Mouse (Mus musculus): ENCODE results near the gene Lmo3. TPM values are rescaled to one million over a fixed set of nuclear protein-coding genes. Genes with fewer than 3 reads are reported as not detected.

Lmo3 gene
- polyA plus RNA-seq, 1 experiment from 2014 or later = 0.93 TPM

DNA sequence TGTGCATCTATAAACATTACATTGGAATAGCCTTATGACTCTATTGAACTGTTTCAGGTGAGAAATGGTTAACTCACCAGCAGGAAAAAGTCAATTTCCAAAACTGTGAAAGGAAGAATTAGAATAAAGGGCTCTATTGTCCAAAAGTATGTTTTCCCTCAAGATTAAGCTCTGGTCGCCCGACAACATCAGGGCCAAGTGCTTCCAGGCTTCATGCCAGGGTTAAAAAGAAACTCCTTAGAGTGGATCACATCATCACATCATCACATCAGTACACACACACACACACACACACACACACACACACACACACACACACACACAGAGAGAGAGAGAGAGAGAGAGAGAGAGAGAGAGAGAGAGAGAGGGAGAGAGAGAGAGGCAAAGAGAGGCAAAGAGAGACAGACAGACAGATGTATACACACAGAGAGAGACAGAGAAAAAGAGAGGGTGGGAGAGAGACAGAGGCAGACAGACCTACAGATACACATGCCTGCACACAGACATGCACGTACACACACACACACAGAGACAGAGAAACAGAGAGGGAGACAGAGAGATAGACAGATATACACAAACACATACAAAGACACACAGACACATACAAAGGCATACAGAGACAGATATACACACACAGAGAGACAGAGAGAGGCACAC is 255.9 kb downstream of the Lmo3 start:
- no peak overlapping the region for H3K27ac ChIP-seq
- TF ChIP-seq CTCF (IDR thresholded peaks at IDR 0.05; ENCODE audit: low read depth) = no peak
- 35% methylated on average over 3 of the region's 3 CpGs for WGBS

DNA sequence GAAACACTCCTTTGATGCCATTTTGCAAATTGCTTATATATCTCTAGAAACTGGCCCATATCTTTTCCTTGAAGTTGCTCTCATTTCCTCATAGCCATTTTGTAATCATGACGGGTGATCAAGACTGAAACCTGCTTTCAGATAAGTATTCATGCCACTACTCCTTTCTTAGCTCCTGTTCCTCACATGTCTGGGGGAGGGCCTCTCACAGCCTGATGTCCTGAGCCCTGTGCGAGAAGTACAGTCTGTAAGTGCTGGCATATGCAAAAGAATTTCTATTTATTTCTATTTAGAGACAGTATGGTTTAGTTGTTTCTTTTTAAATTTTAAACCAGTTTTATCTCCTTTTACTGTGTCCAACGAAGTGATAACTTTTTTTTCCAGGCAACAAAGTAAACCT is 256.6 kb downstream of the Lmo3 start:
- no peak overlapping the region for H3K9ac ChIP-seq (ENCODE audit: low read depth, low read length)
- no peak for TF ChIP-seq CTCF (IDR thresholded peaks at IDR 0.05; ENCODE audit: low read depth)
- no peak overlapping the region for H3K4me3 ChIP-seq (replicated peaks; ENCODE audit: low read depth, low read length)
- no peak for DNase-seq (ENCODE audit: low spot score)
- no peak overlapping the region for H3K4me2 ChIP-seq (ENCODE audit: low read length)
- H3K4me1 ChIP-seq (replicated peaks; ENCODE audit: insufficient read depth, low read length) = no peaks in the 10 kb centered on the region
- no peaks in the 10 kb centered on the region for H3K36me3 ChIP-seq (ENCODE audit: insufficient read depth, low read length)
- no peaks in the 10 kb centered on the region for H3K27me3 ChIP-seq (ENCODE audit: insufficient read depth, low read length)
- no peak overlapping the region for H3K27ac ChIP-seq
- WGBS = 60% methylated on average over 3 of the region's 3 CpGs
- ATAC-seq (replicated peaks; ENCODE audit: low FRiP score, low read depth) = no peak
- H3K9me3 ChIP-seq (replicated peaks; ENCODE audit: low read length) = no peaks in the 10 kb centered on the region

More for the DNA sequence above, 255.9 kb downstream of the Lmo3 start:
- Histone ChIP-seq H3K4me1 (replicated peaks; ENCODE audit: insufficient read depth, low read length) (no peaks in the 10 kb centered on the region), H3K9ac (ENCODE audit: low read depth, low read length) (no peak overlapping the region), H3K4me3 (replicated peaks; ENCODE audit: low read depth, low read length) (no peak overlapping the region), H3K36me3 (ENCODE audit: insufficient read depth, low read length) (no peaks in the 10 kb centered on the region), H3K4me2 (ENCODE audit: low read length) (no peak overlapping the region), H3K27me3 (ENCODE audit: insufficient read depth, low read length) (no peaks in the 10 kb centered on the region), H3K9me3 (replicated peaks; ENCODE audit: low read length) (no peaks in the 10 kb centered on the region)
- no peak for DNase-seq (ENCODE audit: low spot score)
- ATAC-seq (replicated peaks; ENCODE audit: low FRiP score, low read depth) = no peak

DNA sequence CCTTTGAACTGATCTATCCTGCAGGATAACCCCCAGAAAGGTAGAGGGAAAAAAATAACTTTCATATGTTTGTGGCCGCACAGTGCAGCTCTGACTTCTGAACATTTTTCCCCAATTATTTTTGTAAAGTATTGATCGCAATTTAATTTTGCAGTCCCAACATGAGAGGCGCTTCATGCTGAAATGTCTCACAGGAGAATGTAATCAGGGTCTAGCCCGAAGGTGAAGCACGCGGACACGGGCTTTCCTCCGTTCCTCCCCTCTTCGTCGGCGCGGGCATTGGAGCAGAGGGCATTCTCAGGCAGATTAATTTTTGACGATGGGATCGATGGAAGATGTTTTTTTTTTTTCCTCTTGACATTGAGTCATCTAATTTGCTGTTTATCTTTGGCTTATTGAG is 258.4 kb downstream of the Lmo3 start:
- no peaks in the 10 kb centered on the region for H3K36me3 ChIP-seq (ENCODE audit: insufficient read depth, low read length)
- H3K27me3 ChIP-seq (ENCODE audit: insufficient read depth, low read length) = no peaks in the 10 kb centered on the region
- H3K9me3 ChIP-seq (replicated peaks; ENCODE audit: low read length) = no peaks in the 10 kb centered on the region
- no peak for ATAC-seq (replicated peaks; ENCODE audit: low FRiP score, low read depth)
- no peak overlapping the region for H3K9ac ChIP-seq (ENCODE audit: low read depth, low read length)
- 87% methylated on average over 14 of the region's 14 CpGs for WGBS
- no peak overlapping the region for H3K27ac ChIP-seq
- TF ChIP-seq CTCF (IDR thresholded peaks at IDR 0.05; ENCODE audit: low read depth) = no peak
- no peaks in the 10 kb centered on the region for H3K4me1 ChIP-seq (replicated peaks; ENCODE audit: insufficient read depth, low read length)
- no peak overlapping the region for H3K4me3 ChIP-seq (replicated peaks; ENCODE audit: low read depth, low read length)
- H3K4me2 ChIP-seq (ENCODE audit: low read length) = no peak overlapping the region
- no peak for DNase-seq (ENCODE audit: low spot score)

DNA sequence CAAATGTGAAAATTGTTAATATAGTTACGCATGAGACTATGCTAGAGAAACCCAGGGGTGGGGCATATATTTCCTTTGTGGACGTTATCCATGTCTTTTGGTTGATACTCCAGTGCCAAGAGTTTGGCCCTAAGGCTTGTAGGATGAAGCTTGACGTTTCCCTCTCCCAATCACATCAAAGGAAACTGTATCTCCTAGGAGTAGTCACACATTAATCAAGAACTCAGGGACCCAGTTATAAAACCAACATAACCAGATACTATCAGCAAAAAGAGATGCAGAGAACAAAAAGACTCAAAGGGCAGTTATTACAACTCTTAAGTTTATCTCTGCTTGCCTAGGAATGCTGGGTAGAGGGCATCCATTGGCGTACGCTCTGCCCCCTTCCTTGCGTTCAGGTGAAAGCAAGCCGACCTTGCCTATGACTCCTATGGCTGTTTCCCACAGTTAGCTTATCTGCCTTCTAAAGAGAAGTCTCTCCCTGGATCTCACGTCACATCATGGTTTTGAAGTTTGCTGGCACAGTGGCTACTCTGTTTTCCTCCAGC is 261.5 kb downstream of the Lmo3 start:
- Histone ChIP-seq H3K4me3 (replicated peaks; ENCODE audit: low read depth, low read length) (no peak overlapping the region), H3K27me3 (ENCODE audit: insufficient read depth, low read length) (no peaks in the 10 kb centered on the region), H3K4me2 (ENCODE audit: low read length) (no peak overlapping the region), H3K4me1 (replicated peaks; ENCODE audit: insufficient read depth, low read length) (no peaks in the 10 kb centered on the region), H3K36me3 (ENCODE audit: insufficient read depth, low read length) (no peaks in the 10 kb centered on the region), H3K9me3 (replicated peaks; ENCODE audit: low read length) (no peaks in the 10 kb centered on the region), H3K27ac (no peak overlapping the region), H3K9ac (ENCODE audit: low read depth, low read length) (no peak overlapping the region)
- 65% methylated on average over 8 of the region's 8 CpGs for WGBS
- DNase-seq (ENCODE audit: low spot score) = no peak
- TF ChIP-seq CTCF (IDR thresholded peaks at IDR 0.05; ENCODE audit: low read depth) = no peak
- ATAC-seq (replicated peaks; ENCODE audit: low FRiP score, low read depth) = no peak

Other genes with a start within 250 kb of the Lmo3 start
- not detected in 2 replicates for gene Igbp1b, start 76.6 kb upstream of the Lmo3 start, polyA plus RNA-seq (2015; fragmentation: Nextera tagmentation; extraction: Ambion mirVana)

All from kidney, postnatal 0 days (tissue).